Mouse (Mus musculus) retina, postnatal 1 day (tissue): Measurements from ENCODE around the gene Sobp.

ENCODE experiments used
- DNase-seq: peaks from one replicate; pipeline ENCODE4 v3.0.0-alpha.2; 2012

Sobp gene

GRCm38 (mm10) chr10:43155046-43155560 lies 19.2 kb downstream of the Sobp start:
- DNase-seq = peak; percentile 93

DNA sequence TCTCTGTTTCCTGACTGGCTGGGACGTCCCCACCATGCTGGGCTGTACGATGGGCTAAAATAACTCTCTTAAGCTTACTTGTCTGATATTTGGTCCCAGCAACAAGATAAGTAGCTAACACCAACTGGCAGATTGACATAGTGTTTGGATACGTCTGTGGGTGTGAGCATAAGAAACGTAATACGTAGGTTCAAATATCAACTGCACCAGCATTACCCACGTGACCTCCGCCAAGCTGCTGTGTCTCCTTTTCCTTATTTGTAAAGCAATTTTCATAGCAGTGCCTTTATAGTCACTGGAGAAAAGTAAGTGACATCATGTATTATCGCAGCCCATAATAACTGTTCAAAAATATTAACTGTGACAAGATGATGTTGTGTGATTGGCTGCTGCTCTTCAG lies 21.7 kb downstream of the Sobp start:
- no peak for DNase-seq

GRCm38 (mm10) chr10:43148456-43148855 lies 25.9 kb downstream of the Sobp start:
- no peak for DNase-seq

DNA sequence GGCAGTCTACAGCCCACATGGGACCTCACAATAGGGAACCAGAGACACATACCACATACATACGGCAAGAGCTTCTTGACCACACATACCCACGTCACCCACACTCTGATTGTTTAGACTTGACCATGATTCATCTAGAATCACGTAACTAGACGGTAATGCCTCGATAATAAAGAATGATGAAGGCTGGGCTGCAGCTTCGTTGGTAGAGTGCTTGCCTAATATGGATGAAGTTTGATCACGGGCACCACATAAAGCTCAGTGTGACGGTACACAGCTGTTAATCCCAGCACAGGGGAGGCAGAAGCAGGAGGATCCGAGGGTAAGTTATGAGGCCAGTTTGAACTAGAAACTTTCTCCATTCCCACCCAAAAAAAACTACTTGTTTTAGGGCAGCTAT lies 31.2 kb downstream of the Sobp start:
- DNase-seq = no peak

- DNase-seq = no peak
Observed at GRCm38 (mm10) chr10:43134027-43134426, 40.3 kb downstream of the Sobp start.

DNA sequence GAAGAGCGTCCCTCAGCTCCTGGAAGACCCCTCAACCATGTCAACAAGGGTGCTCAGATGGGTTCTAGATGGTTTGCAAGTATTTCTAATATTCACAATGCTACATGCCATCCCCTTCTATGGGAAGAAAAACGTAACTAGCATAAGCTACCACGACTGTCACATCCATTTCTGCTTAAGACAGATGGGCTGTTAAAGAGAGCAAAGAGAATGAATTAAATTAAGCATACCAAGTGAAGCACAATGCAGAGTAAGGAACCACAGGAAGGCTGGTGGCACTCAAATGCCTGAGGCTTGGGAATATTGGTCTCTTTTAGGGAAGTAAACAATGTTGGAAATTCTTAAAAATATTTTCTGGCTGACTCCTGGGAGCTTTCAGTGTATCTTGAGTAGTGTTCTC lies 45.6 kb downstream of the Sobp start:
- DNase-seq = peak; percentile 57

- DNase-seq = no peak
Observed at GRCm38 (mm10) chr10:43124561-43124960, 49.8 kb downstream of the Sobp start.

- no peak for DNase-seq
Observed at GRCm38 (mm10) chr10:43124156-43124555, 50.2 kb downstream of the Sobp start.

DNA sequence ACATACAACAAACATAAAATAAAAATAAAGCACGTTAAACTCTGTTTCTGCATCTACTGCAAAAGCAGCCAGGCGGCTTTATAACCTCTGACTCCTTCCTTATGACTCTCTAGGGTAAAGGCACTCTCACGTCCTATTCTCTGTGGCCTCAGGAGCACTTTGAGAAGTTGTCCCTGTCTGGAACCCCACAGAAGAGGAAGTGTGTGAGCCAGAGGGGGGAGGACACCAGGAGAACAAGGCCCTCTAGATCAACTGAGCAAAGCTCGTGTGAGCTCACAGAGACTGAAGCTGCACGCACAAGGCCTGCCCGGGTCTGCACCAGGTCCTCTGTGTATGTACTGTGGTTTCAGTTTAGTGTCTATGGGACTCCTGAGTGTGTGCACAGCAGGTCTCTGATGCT lies 50.9 kb downstream of the Sobp start:
- DNase-seq = no peak

DNA sequence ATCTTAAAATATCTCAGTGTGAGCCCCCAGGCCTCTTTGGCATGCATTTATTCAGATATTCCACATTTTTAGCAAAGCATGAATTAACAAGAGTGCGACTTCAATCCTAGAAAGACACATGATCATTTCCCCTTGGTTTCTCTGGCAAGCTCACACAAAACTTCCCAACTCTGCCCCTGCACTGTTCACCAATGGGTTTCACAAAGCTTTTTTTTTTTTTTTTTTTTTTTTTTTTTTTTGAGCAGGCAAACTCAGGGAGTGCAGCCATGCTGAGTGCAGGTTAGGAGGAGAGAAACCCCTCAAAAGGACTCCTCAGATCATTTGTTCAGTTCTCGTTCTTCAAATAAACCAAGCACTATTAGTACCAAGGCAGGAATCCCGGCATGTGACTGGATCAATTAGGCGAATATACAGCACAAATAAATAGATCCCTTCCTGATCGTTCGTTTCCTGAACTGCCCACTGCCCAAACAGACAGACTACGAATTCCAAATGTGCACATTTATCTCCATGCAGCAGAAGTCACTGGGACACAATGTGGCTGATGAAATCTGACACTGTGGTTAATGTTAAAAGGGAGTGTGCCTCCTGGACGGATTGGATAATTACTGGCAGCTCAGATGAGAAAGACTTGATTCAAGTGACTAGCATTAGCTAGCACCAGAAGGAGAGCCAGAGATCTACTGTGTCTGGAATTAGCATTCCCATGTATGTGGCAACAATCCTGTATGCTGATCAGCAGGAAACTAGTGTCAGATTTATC lies 53.5 kb downstream of the Sobp start:
- DNase-seq = no peak

DNA sequence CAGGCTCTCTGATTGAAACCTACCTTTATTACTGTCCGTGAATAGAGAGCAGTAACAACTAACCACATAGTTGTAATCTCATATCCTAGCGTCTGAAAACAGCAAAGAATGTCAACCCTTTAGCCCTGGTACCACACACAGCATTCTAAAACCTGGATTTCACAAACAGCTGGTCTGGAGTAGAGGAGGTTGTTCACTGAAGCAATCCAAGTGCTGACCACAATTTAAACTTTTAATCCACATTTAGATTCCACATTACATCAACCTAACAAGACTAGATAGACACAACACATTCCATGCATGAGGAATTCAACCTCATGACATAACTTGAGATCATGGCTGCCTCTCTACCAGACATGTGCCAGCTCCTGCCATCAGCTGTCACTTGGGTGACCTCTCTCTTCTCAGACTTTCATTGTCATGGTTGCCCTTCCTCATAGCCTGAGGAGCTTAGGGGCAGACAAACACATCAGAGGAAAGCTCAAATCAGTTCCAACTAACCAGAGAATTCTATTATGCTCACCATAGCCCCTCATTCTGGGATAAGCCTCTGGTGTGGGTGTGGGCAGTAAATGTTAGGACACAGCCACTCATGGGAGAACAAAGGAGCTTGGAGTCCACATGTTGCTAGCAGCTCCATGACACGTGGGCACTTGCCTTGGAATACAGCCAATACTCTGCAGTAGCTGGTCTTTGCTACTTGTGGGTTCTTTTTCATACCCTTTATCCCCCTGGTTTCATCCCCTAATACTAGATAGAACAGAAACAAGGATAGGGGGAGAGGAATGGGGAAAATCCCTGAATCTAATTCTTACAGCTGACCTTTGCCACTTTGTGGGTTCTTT lies 58.0 kb downstream of the Sobp start:
- peak; percentile 46 for DNase-seq

DNA sequence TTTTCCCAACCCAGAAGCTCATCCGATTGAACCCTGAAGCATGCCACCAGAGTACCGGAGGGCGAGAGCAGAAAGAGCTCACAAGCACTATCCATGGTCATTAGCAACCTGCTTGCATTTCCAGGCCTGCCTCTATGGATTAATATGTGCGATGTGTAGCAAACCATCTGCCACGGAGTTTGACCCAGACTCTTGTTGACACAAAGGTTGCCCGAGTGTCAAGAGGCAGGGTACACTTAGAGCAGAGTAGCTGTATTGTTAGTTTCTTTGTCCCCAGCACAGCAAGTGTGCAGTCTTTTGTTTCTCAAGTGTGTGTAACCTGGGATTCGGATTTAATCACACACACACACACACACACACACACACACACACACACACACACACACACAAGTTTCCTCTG lies 62.0 kb downstream of the Sobp start:
- DNase-seq = peak; percentile 71

GRCm38 (mm10) chr10:43106616-43107015 lies 67.7 kb downstream of the Sobp start:
- no peak for DNase-seq

- DNase-seq = peak; percentile 86
Observed at GRCm38 (mm10) chr10:43106196-43106595, 68.1 kb downstream of the Sobp start.

- DNase-seq = peak; percentile 44
Observed at GRCm38 (mm10) chr10:43100513-43100912, 73.8 kb downstream of the Sobp start.

GRCm38 (mm10) chr10:43099229-43099628 lies 75.1 kb downstream of the Sobp start:
- no peak for DNase-seq

DNA sequence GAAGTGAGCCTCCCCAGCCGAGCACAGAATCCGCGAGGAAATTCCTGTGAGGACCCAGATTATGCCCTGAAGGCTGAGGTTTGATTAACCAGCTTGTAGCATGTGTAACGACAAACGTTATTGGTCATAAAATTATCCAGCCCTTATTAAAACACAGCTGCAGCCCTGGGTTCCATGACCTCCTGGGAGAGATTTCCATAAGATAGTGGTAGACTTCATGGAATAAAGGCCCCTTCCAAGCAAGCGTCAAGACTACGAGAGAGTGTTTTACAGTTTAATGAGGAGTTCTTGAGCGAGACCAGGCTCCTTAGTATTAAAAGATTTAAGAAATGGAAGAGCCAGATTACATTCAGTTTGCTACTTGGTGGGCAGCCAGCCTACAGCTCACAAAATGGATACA lies 76.6 kb downstream of the Sobp start:
- no peak for DNase-seq

DNA sequence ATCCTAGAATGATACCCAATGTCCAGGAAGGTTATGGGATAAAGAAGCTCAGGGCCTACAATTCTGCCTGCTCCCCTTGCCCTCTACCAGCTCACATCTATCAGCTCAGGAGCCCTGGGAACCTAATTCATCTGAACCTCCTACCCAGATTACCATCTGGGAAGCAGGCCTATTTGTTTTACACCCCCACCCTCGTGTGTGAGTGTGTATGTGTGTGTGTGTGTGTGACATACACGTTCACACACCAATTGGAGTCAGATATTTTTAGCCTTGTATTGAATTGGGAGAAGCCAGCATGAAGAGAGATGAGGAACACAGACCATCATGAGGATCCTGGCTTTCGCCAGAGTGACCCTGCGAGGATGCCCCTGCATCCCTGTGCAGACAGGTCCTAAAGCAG lies 77.7 kb downstream of the Sobp start:
- DNase-seq = no peak

DNA sequence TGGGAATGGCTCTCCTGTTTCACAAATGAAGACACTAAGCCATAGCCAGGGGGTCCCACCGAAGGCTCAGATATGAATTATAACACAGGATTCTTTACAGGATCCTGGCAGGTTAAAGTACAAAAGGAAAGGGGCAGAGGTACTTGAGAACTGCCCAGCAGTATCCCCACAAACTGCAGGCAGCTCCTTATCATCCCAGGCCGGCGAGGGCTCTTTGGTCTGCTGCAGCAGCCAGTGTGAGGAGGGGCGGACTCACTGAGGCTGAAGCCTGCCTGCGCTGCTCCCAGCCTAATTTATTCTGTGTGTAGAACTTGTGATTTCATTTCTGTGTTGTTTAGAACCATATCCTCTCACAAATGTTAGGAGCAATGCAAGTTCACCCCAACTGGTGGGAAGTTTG lies 79.8 kb downstream of the Sobp start:
- DNase-seq = no peak

DNA sequence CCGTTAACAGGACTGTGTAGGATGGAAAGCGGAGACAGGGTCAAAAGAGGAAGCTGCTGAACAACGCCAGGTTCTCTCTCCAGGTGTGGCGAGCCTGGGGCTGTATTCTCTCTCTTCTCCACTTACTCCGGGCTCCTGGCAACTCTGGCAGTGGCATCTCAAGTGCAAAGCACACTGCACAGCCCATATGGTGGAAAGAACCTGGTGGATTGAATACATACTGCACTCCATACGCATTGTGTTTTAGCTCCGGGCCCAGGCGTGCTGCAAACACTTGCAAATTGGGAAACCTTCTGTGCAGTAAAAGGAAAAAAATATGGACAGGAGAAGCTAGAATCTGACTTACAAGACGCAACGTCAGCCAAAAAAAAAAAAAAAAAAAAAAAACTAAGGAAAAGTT lies 80.9 kb downstream of the Sobp start:
- DNase-seq = no peak

DNA sequence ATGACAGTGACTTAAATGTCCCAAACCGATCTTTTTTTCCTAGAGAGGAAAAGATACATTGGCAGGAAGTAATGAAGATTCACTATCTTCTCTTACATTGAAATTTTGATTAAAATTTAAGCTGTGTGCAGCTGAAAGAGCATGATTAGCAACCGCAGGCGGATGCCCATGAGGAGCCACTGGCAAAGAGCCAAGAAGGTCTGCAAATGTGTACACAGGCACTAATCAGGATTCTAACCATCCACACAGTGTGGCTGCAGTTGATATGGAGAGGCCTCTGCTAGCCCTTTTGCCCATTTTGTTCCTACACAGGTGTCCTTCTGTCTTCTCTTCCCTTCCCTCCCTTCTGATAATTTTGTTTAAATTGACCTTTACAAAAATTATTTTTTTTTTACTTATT lies 84.3 kb downstream of the Sobp start:
- DNase-seq = no peak

- DNase-seq = peak; percentile 85
Observed at GRCm38 (mm10) chr10:43087421-43087820, 86.9 kb downstream of the Sobp start.

DNA sequence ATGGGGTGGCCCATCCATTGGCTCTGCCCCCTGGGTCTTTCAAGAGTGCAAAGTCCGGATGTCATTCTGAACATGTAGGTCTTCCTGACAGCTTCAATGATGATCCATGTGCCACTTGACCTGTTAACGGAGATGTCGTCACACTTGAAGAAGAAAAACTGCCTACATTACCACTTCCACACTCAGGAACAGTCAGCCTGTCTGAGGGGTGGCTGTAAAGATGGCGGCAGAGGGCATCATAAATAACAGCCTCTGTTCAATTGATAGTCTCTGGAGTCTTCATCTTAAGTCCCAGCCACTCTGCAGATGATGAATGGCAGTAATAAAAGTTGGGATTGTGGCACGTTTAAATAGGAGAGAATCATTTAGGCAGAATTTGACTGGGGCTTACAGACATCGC lies 87.4 kb downstream of the Sobp start:
- DNase-seq = no peak

- no peak for DNase-seq
Observed at GRCm38 (mm10) chr10:43084087-43084366, 90.3 kb downstream of the Sobp start.
